Mouse (Mus musculus) megakaryocyte, embryonic 14.5 days (primary cell): ENCODE data around the gene Mrgpra2b. TPM values are rescaled to one million over a fixed set of nuclear protein-coding genes. Genes with fewer than 3 reads are reported as not detected.
"Not testable (repeated sequence)": the region's sequence is repeated elsewhere in the genome, so short reads cannot be mapped to it uniquely, and the experiment has no call there.

Experiments
- H3K27me3 ChIP-seq: replicated peaks from 2 replicates; pipeline ENCODE3; 2012; ENCODE audit warnings: inconsistent platforms
- H3K36me3 ChIP-seq: replicated peaks from 2 replicates; pipeline ENCODE3; 2012; ENCODE audit warnings: low read length, inconsistent platforms, mixed read lengths
- H3K4me1 ChIP-seq: 2 replicates; pipeline ENCODE4 v1.6.1; 2012; ENCODE audit warnings: inconsistent platforms
- H3K4me3 ChIP-seq: replicated peaks from 2 replicates; pipeline ENCODE3; 2012; ENCODE audit warnings: moderate library complexity, mild to moderate bottlenecking, inconsistent platforms
- H3K9me3 ChIP-seq: 2 replicates; pipeline ENCODE4 v1.6.1; 2012; ENCODE audit warnings: inconsistent platforms
- FLI1 ChIP-seq: IDR thresholded peaks from 2 replicates; pipeline ENCODE4 v1.6.1; 2012; ENCODE audit warnings: low read length, inconsistent platforms, mixed read lengths
- GATA1 ChIP-seq: IDR thresholded peaks from 3 replicates; pipeline ENCODE4 v1.6.1; 2012; ENCODE audit warnings: mixed read lengths, low read length, inconsistent platforms, borderline replicate concordance
- polyA plus RNA-seq: library from polyadenylated mRNA; stranded (reverse); fragments of >175 nt; gene quantifications from 2 replicates; pipeline ENCODE4 v1.2.3, GENCODE M21; 2012; ENCODE audit warnings: low replicate concordance; ENCODE audit not compliant: insufficient read depth

Gene Mrgpra2b
- 2.9 TPM in 1 of 2 replicates, not detected in the other for polyA plus RNA-seq

GRCm38 (mm10) chr7:47528762-47529161 is at the start of gene Mrgpra2b:
Gene Mrgpra2b (minus strand): TSS chr7:47528862.
- H3K4me3 ChIP-seq, result no peak within 1 kb of the TSS
- TF ChIP-seq GATA1, result no peak
- no peak for TF ChIP-seq FLI1
- H3K9me3 ChIP-seq, result no peaks in the 10 kb centered on the region
- no peaks in the 10 kb centered on the region for H3K36me3 ChIP-seq
- no peaks in the 10 kb centered on the region for H3K4me1 ChIP-seq
- H3K27me3 ChIP-seq, result no peaks in the 10 kb centered on the region

GRCm38 (mm10) chr7:47516379-47516778 is 12.3 kb downstream of the Mrgpra2b start:
- TF ChIP-seq GATA1, result no peak
- no peak for TF ChIP-seq FLI1

GRCm38 (mm10) chr7:47515050-47515449 is 13.6 kb downstream of the Mrgpra2b start:
- TF ChIP-seq FLI1, result no peak
- no peak for TF ChIP-seq GATA1
- no peak overlapping the region for H3K4me3 ChIP-seq
- no peaks in the 10 kb centered on the region for H3K36me3 ChIP-seq
- no peaks in the 10 kb centered on the region for H3K9me3 ChIP-seq
- no peaks in the 10 kb centered on the region for H3K27me3 ChIP-seq
- H3K4me1 ChIP-seq, result no peaks in the 10 kb centered on the region; the same call in 1 of the 2 replicates

More at GRCm38 (mm10) chr7:47516379-47516778, 12.3 kb downstream of the Mrgpra2b start:
- H3K4me3 ChIP-seq, result no peak overlapping the region
- no peaks in the 10 kb centered on the region for H3K9me3 ChIP-seq
- no peaks in the 10 kb centered on the region; the same call in 1 of the 2 replicates for H3K4me1 ChIP-seq
- no peaks in the 10 kb centered on the region for H3K27me3 ChIP-seq
- H3K36me3 ChIP-seq, result no peaks in the 10 kb centered on the region

GRCm38 (mm10) chr7:47502953-47503352 is 25.7 kb downstream of the Mrgpra2b start:
- no peaks in the 10 kb centered on the region for H3K4me1 ChIP-seq
- TF ChIP-seq FLI1 (no peak), GATA1 (no peak)
- no peaks in the 10 kb centered on the region for H3K27me3 ChIP-seq
- no peaks in the 10 kb centered on the region for H3K36me3 ChIP-seq
- no peak overlapping the region for H3K4me3 ChIP-seq
- peaks cover 5% of the 10 kb centered on the region; the same call in 1 of the 2 replicates for H3K9me3 ChIP-seq

- H3K9me3 ChIP-seq, H3K27me3 ChIP-seq, H3K36me3 ChIP-seq, H3K4me1 ChIP-seq, H3K4me3 ChIP-seq: not testable (repeated sequence)
These were observed 37.4 kb downstream of the Mrgpra2b start for GRCm38 (mm10) chr7:47491266-47491665.

GRCm38 (mm10) chr7:47489438-47489837 is 39.2 kb downstream of the Mrgpra2b start:
- H3K9me3 ChIP-seq, H3K27me3 ChIP-seq, H3K4me3 ChIP-seq, H3K4me1 ChIP-seq, H3K36me3 ChIP-seq: not testable (repeated sequence)

- not testable (repeated sequence) for H3K4me1 ChIP-seq, H3K9me3 ChIP-seq, H3K36me3 ChIP-seq, H3K4me3 ChIP-seq, H3K27me3 ChIP-seq
These were observed 45.5 kb downstream of the Mrgpra2b start for GRCm38 (mm10) chr7:47483181-47483580.

- H3K27me3 ChIP-seq, H3K9me3 ChIP-seq, H3K4me1 ChIP-seq, H3K4me3 ChIP-seq, H3K36me3 ChIP-seq: not testable (repeated sequence)
These were observed 54.8 kb downstream of the Mrgpra2b start for GRCm38 (mm10) chr7:47473904-47474303.

- not testable (repeated sequence) for H3K4me1 ChIP-seq, H3K4me3 ChIP-seq
These were observed 63.2 kb downstream of the Mrgpra2b start for GRCm38 (mm10) chr7:47465278-47465981.

GRCm38 (mm10) chr7:47452015-47452414 is 76.6 kb downstream of the Mrgpra2b start, which contains the start of gene Mrgpra2a:
Gene Mrgpra2a (minus strand): TSS chr7:47452139.
- not testable (repeated sequence) for H3K9me3 ChIP-seq, H3K4me3 ChIP-seq, H3K4me1 ChIP-seq, H3K36me3 ChIP-seq, H3K27me3 ChIP-seq

More at GRCm38 (mm10) chr7:47465278-47465981, 63.2 kb downstream of the Mrgpra2b start:
- H3K27me3 ChIP-seq, H3K9me3 ChIP-seq, H3K36me3 ChIP-seq: not testable (repeated sequence)

- H3K4me3 ChIP-seq, H3K4me1 ChIP-seq, H3K9me3 ChIP-seq, H3K27me3 ChIP-seq, H3K36me3 ChIP-seq: not testable (repeated sequence)
These were observed 82.9 kb downstream of the Mrgpra2b start for GRCm38 (mm10) chr7:47445729-47446128.

- H3K4me1 ChIP-seq, H3K36me3 ChIP-seq, H3K4me3 ChIP-seq, H3K9me3 ChIP-seq, H3K27me3 ChIP-seq: not testable (repeated sequence)
These were observed 92.2 kb downstream of the Mrgpra2b start for GRCm38 (mm10) chr7:47436463-47436862.

- not testable (repeated sequence) for H3K4me3 ChIP-seq, H3K9me3 ChIP-seq, H3K4me1 ChIP-seq, H3K27me3 ChIP-seq, H3K36me3 ChIP-seq
These were observed 100.7 kb downstream of the Mrgpra2b start for GRCm38 (mm10) chr7:47427815-47428508.
